In genomic region chr7:35830119-35830518, GRCm38 (mm10) we compare ENCODE assay signal across 17 mouse cellular contexts.
"Had no signal": no experiment of that assay in that cellular context is flagged by ENCODE, and none has a peak within 500 bp of the region (broad histone marks: within the 10 kb centered on the region; RNA-seq: fewer than 3 reads in every experiment).

No protein-coding gene starts in this region.

- H3K27ac ChIP-seq: kidney, embryonic 15.5 days; limb, embryonic 13.5 days; liver, embryonic 12.5 days; midbrain, embryonic 15.5 days; neural tube, embryonic 13.5 days; stomach, embryonic 15.5 days had no signal

- DNase-seq: kidney, adult 2 months; kidney, postnatal 14 days; layer of hippocampus, adult 9-11 months; layer of hippocampus, postnatal 36 days; left cerebral cortex, postnatal 4 days; lung, postnatal 14 days; retina, postnatal 1 day; right cerebral cortex, postnatal 4 days; spleen, adult 18-20 months; thymus, postnatal 4 days had no signal

- H3K9me3 ChIP-seq: kidney, embryonic 15.5 days; limb, embryonic 13.5 days; liver, embryonic 12.5 days; midbrain, embryonic 15.5 days; neural tube, embryonic 13.5 days; stomach, embryonic 15.5 days had no signal

- H3K4me3 ChIP-seq: kidney, embryonic 15.5 days; limb, embryonic 13.5 days; liver, embryonic 12.5 days; midbrain, embryonic 15.5 days; neural tube, embryonic 13.5 days; stomach, embryonic 15.5 days had no signal

- H3K4me1 ChIP-seq: kidney, embryonic 15.5 days; limb, embryonic 13.5 days; liver, embryonic 12.5 days; midbrain, embryonic 15.5 days; stomach, embryonic 15.5 days had no signal

- H3K27me3 ChIP-seq: kidney, embryonic 15.5 days; limb, embryonic 13.5 days; midbrain, embryonic 15.5 days; neural tube, embryonic 13.5 days; stomach, embryonic 15.5 days had no signal

- H3K36me3 ChIP-seq: kidney, embryonic 15.5 days; limb, embryonic 13.5 days; liver, embryonic 12.5 days; midbrain, embryonic 15.5 days; neural tube, embryonic 13.5 days; stomach, embryonic 15.5 days had no signal

- ATAC-seq: intestine, embryonic 16.5 days; liver, embryonic 12.5 days; midbrain, embryonic 15.5 days had no signal

- H3K4me2 ChIP-seq: kidney, embryonic 15.5 days; limb, embryonic 13.5 days; liver, embryonic 12.5 days; midbrain, embryonic 15.5 days; neural tube, embryonic 13.5 days; stomach, embryonic 15.5 days had no signal

- H3K9ac ChIP-seq: kidney, embryonic 15.5 days; limb, embryonic 13.5 days; liver, embryonic 12.5 days; midbrain, embryonic 15.5 days; neural tube, embryonic 13.5 days; stomach, embryonic 15.5 days had no signal
